Mouse (Mus musculus) liver, adult 10 weeks (tissue): Measurements from ENCODE around the gene Chrm1. TPM values are rescaled to one million over a fixed set of nuclear protein-coding genes. Genes with fewer than 3 reads are reported as not detected.

Experiments used
- polyA plus RNA-seq: library from polyadenylated mRNA; stranded (reverse); fragments of 350-450 nt; fragmentation: Illumina TruSeq; extraction: RNeasy Lipid Tissue Mini Kit (QIAGEN cat#74804); gene quantifications from one replicate; pipeline ENCODE4 v1.2.3, GENCODE M21; 2014; ENCODE audit warnings: low read depth, low replicate concordance

Gene Chrm1
- 0.08 TPM for polyA plus RNA-seq

GRCm38 (mm10) chr19:8663360-8663839 is at the start of gene Chrm1:
Gene Chrm1, plus strand, starts transcription at chr19:8663789.

GRCm38 (mm10) chr19:8617904-8618303 is 45.7 kb upstream of the Chrm1 start, which contains the start of gene Slc22a6:
Gene Slc22a6, plus strand, starts transcription at chr19:8618039.

GRCm38 (mm10) chr19:8722907-8723573 is 59.5 kb downstream of the Chrm1 start, which contains the start of gene Slc3a2:
Gene Slc3a2, minus strand, starts transcription at chr19:8723369.

Other genes starting within 250 kb of the Chrm1 start
- gene Slc22a8, start 72.5 kb upstream of the Chrm1 start, polyA plus RNA-seq = not detected
- gene Slc22a6, start 45.8 kb upstream of the Chrm1 start, polyA plus RNA-seq = not detected
- 49.2 TPM for gene Slc3a2, start 59.6 kb downstream of the Chrm1 start, polyA plus RNA-seq
- 8.7 TPM for gene Wdr74, start 72.0 kb downstream of the Chrm1 start, polyA plus RNA-seq
- gene 1700092M07Rik, start 76.9 kb downstream of the Chrm1 start, polyA plus RNA-seq = not detected
- 45.2 TPM for gene Stx5a, start 77.6 kb downstream of the Chrm1 start, polyA plus RNA-seq
- gene Nxf1, start 93.3 kb downstream of the Chrm1 start, polyA plus RNA-seq = 39.4 TPM
- 19.2 TPM for gene Tmem223, start 107.2 kb downstream of the Chrm1 start, polyA plus RNA-seq
- gene Tmem179b, start 110.7 kb downstream of the Chrm1 start, polyA plus RNA-seq = 30.8 TPM
- gene Taf6l, start 122.6 kb downstream of the Chrm1 start, polyA plus RNA-seq = not detected
- 19.2 TPM for gene Polr2g, start 134.8 kb downstream of the Chrm1 start, polyA plus RNA-seq
- not detected for gene Zbtb3, start 138.8 kb downstream of the Chrm1 start, polyA plus RNA-seq
- 27.0 TPM for gene Ttc9c, start 155.5 kb downstream of the Chrm1 start, polyA plus RNA-seq
- gene Hnrnpul2, start 156.2 kb downstream of the Chrm1 start, polyA plus RNA-seq = 49.7 TPM
- gene AC129217.1, start 166.0 kb downstream of the Chrm1 start, polyA plus RNA-seq = not detected
- 6.6 TPM for gene Bscl2, start 173.7 kb downstream of the Chrm1 start, polyA plus RNA-seq
- gene Gng3, start 175.4 kb downstream of the Chrm1 start, polyA plus RNA-seq = not detected
- gene Lrrn4cl, start 187.0 kb downstream of the Chrm1 start, polyA plus RNA-seq = not detected
- 32.8 TPM for gene Ubxn1, start 207.7 kb downstream of the Chrm1 start, polyA plus RNA-seq
- gene Uqcc3, start 217.1 kb downstream of the Chrm1 start, polyA plus RNA-seq = 2.7 TPM
- gene Lbhd1, start 219.9 kb downstream of the Chrm1 start, polyA plus RNA-seq = 49.1 TPM
- gene Gm49403, start 220.1 kb downstream of the Chrm1 start, polyA plus RNA-seq = not detected
- 9.1 TPM for gene 1810009A15Rik, start 225.1 kb downstream of the Chrm1 start, polyA plus RNA-seq
- not detected for gene Gm49416, start 225.1 kb downstream of the Chrm1 start, polyA plus RNA-seq
- 0.77 TPM for gene Ints5, start 229.2 kb downstream of the Chrm1 start, polyA plus RNA-seq
- gene Ganab, start 234.3 kb downstream of the Chrm1 start, polyA plus RNA-seq = 79.5 TPM